Comparison of ENCODE assay signal across 27 mouse cellular contexts in the genomic region with DNA sequence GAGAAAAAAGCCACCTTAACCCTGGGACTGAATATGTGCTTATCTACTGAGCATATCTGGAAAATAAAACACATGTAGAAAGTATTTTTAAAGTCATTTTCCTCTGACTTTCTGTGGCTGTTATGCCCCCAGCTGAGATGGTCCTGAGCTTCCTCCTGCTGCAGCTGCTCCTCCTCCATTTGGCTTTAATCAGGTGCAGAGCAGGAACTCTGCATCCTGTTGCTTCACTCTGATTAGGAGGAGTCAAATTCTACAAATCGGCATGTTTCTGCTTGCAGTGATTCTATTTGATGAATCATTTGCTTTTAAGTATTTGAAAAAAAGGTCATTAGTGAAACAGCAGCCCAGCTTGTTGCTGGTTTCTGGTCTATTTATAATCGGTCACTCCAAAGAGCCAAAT.
A peak's percentile ranks its signal among the peaks of the same experiment; 100 is the strongest.
DNase-seq lines count a peak whose midpoint lies in the region; TF ChIP-seq lines count a peak whose summit lies in the region.
"Had no signal": no experiment of that assay in that cellular context is flagged by ENCODE, and none has a peak within 500 bp of the region (broad histone marks: within the 10 kb centered on the region; RNA-seq: fewer than 3 reads in every experiment).

No protein-coding gene starts in this region.

- H3K4me1 ChIP-seq in heart, adult 2 months (ENCODE audit: control insufficient read depth, insufficient read depth, low read length), result peaks cover 2% of the 10 kb centered on the region; the same call in 1 of the 2 replicates
- no peaks in the 10 kb centered on the region; a peak in 1 of 4 replicates for H3K4me1 ChIP-seq in MEL (ENCODE audit: control insufficient read depth in 1 of 2, insufficient read depth in 2 of 2, low read length in 2 of 2)
- H3K4me1 ChIP-seq: heart, embryonic 10.5 days; heart, embryonic 15.5 days; hindbrain, embryonic 13.5 days; liver, embryonic 15.5 days; midbrain, embryonic 10.5 days; neural tube, embryonic 13.5 days had no signal

- H3K4me2 ChIP-seq in myocyte (ENCODE audit: low read depth), result peak overlapping the region; percentile 20
- H3K4me2 ChIP-seq: heart, embryonic 15.5 days; hindbrain, embryonic 13.5 days; limb, embryonic 12.5 days; liver, embryonic 15.5 days; lung, embryonic 14.5 days; neural tube, embryonic 13.5 days had no signal

- H3K4me3 ChIP-seq in heart, adult 2 months, result no peak overlapping the region
- H3K4me3 ChIP-seq in MEL (ENCODE audit: control insufficient read depth in 1 of 2, insufficient read depth in 1 of 2, low read depth in 2 of 2, low read length in 2 of 2), result no peak overlapping the region
- H3K4me3 ChIP-seq in myocyte, result no peak overlapping the region
- H3K4me3 ChIP-seq: heart, embryonic 10.5 days; heart, embryonic 15.5 days; hindbrain, embryonic 13.5 days; left cerebral cortex, adult 2 months; limb, embryonic 12.5 days; liver, embryonic 15.5 days; midbrain, embryonic 10.5 days; neural tube, embryonic 13.5 days had no signal

- intact Hi-C loops in heart, adult 2 months (cut with DNase I), result no loop called here

- DNase-seq in heart, adult 11 months, result peak; percentile 78
- no peak for DNase-seq in heart, adult 2 months
- DNase-seq in MEL (ENCODE audit: low read depth, low spot score), result peak; percentile 48
- DNase-seq in NIH3T3 (ENCODE audit: low read depth), result peak; percentile 8
- DNase-seq in frontal cortex, adult 2 months (ENCODE audit: extremely low spot score in 1 of 2, low spot score in 1 of 2), result no peak
- no peak for DNase-seq in spleen, postnatal 36 days (ENCODE audit: low spot score in 2 of 2)
- DNase-seq: adrenal gland, postnatal 36 days; B cell, adult 2 months; cerebellum, adult 2 months; cerebellum, postnatal 14 days; gastrocnemius, postnatal 10 days; heart, postnatal 4 days; kidney, adult 8-10 months; kidney, postnatal 14 days; lung, embryonic 14.5 days; lung, postnatal 14 days; right cerebral cortex, postnatal 4 days; thymus, postnatal 4 days had no signal

- H3ac ChIP-seq in myocyte (ENCODE audit: control insufficient read depth, insufficient read length), result no peak overlapping the region

- no peaks in the 10 kb centered on the region for H3K27me3 ChIP-seq in heart, adult 2 months (ENCODE audit: control insufficient read depth, insufficient read depth, low read length)
- H3K27me3 ChIP-seq in MEL (ENCODE audit: control insufficient read depth in 1 of 2, insufficient read depth in 2 of 2, low read length in 2 of 2) (no peaks in the 10 kb centered on the region), myocyte (ENCODE audit: control insufficient read depth, insufficient read depth, insufficient read length) (no peaks in the 10 kb centered on the region)
- H3K27me3 ChIP-seq: heart, embryonic 15.5 days; hindbrain, embryonic 13.5 days; limb, embryonic 12.5 days; liver, embryonic 15.5 days; neural tube, embryonic 13.5 days had no signal

- WGBS in heart, adult 2 months, result 15% methylated on average over 2 of the region's 2 CpGs

- no peaks in the 10 kb centered on the region for H3K36me3 ChIP-seq in heart, adult 2 months (ENCODE audit: control insufficient read depth, insufficient read depth, low read length)
- peaks cover 0 to 5% of the 10 kb centered on the region in 2 experiments; a peak in 1 of 4 replicates for H3K36me3 ChIP-seq in MEL (ENCODE audit: control insufficient read depth in 1 of 2, insufficient read depth in 2 of 2, low read length in 2 of 2)
- no peaks in the 10 kb centered on the region for H3K36me3 ChIP-seq in myocyte (ENCODE audit: control insufficient read depth, insufficient read depth)
- H3K36me3 ChIP-seq: heart, embryonic 10.5 days; heart, embryonic 15.5 days; hindbrain, embryonic 13.5 days; limb, embryonic 12.5 days; liver, embryonic 15.5 days; midbrain, embryonic 10.5 days; neural tube, embryonic 13.5 days had no signal

- no peak for TF ChIP-seq EP300 in heart, adult 2 months (IDR thresholded peaks at IDR 0.05; ENCODE audit: insufficient read depth, low read depth, low read length)
- TF ChIP-seq EP300 in MEL (IDR thresholded peaks at IDR 0.05; ENCODE audit: low read depth in 1 of 2, low read length in 2 of 2), result peak; percentile 55 to 63; a peak in 3 of 4 replicates

- H3K27ac ChIP-seq in heart, adult 2 months, result no peak overlapping the region
- no peak overlapping the region for H3K27ac ChIP-seq in MEL (ENCODE audit: control insufficient read depth, low read depth, low read length)
- H3K27ac ChIP-seq: heart, embryonic 10.5 days; heart, embryonic 15.5 days; hindbrain, embryonic 13.5 days; left cerebral cortex, adult 2 months; limb, embryonic 12.5 days; liver, embryonic 15.5 days; midbrain, embryonic 10.5 days; neural tube, embryonic 13.5 days had no signal

- no peak for TF ChIP-seq CTCF in heart, adult 2 months (IDR thresholded peaks at IDR 0.05)
- TF ChIP-seq CTCF in MEL (IDR thresholded peaks at IDR 0.05 in 2 of 3, conservative IDR thresholded peaks at IDR 0.05 in 1 of 3; ENCODE audit: control insufficient read depth in 1 of 3, insufficient read depth in 1 of 3, low read depth in 2 of 3, low read length in 3 of 3, poor library complexity in 1 of 3, severe bottlenecking in 1 of 3), result no peak

- TF ChIP-seq POLR2A in heart, adult 2 months (IDR thresholded peaks at IDR 0.05; ENCODE audit: insufficient read depth, low read depth, low read length), result no peak
- TF ChIP-seq POLR2A in MEL (IDR thresholded peaks at IDR 0.05; ENCODE audit: control insufficient read depth in 1 of 2, insufficient read depth in 1 of 2, low read depth in 1 of 2, low read length in 2 of 2, poor library complexity in 1 of 2) (no peak), myocyte (IDR thresholded peaks at IDR 0.05; ENCODE audit: insufficient read length, low read depth) (no peak)

- no peaks in the 10 kb centered on the region for H3K79me2 ChIP-seq in heart, adult 2 months (replicated peaks; ENCODE audit: control insufficient read depth, insufficient read depth, low read length)
- H3K79me2 ChIP-seq in MEL (ENCODE audit: control insufficient read depth, insufficient read depth, low read length, poor library complexity) (no peaks in the 10 kb centered on the region), myocyte (ENCODE audit: control insufficient read depth, insufficient read depth) (no peaks in the 10 kb centered on the region)

- no peak overlapping the region for H3K9ac ChIP-seq in heart, adult 2 months (ENCODE audit: low read depth, low read length)
- H3K9ac ChIP-seq in MEL (ENCODE audit: control insufficient read depth, low read depth, low read length, poor library complexity, severe bottlenecking), result no peak overlapping the region
- H3K9ac ChIP-seq: heart, embryonic 15.5 days; hindbrain, embryonic 13.5 days; limb, embryonic 12.5 days; liver, embryonic 15.5 days; lung, embryonic 14.5 days; neural tube, embryonic 13.5 days had no signal

- H3K9me3 ChIP-seq in MEL (replicated peaks; ENCODE audit: insufficient read depth, low read length), result no peaks in the 10 kb centered on the region
- H3K9me3 ChIP-seq: heart, embryonic 10.5 days; heart, embryonic 15.5 days; hindbrain, embryonic 13.5 days; limb, embryonic 12.5 days; liver, embryonic 15.5 days; midbrain, embryonic 10.5 days; neural tube, embryonic 13.5 days had no signal

- no peak for TF ChIP-seq RAD21 in MEL (IDR thresholded peaks at IDR 0.05; ENCODE audit: low read depth, low read length)

TF ChIP-seq in MEL, 35 proteins besides CTCF, POLR2A, EP300 and RAD21:
- TF ChIP-seq RCOR1 (IDR thresholded peaks at IDR 0.05; ENCODE audit: low read depth, low read length), result peak; percentile 94
- TF ChIP-seq MEF2A (IDR thresholded peaks at IDR 0.05; ENCODE audit: extremely low read depth, insufficient replicate concordance, low read depth, low read length, poor library complexity, severe bottlenecking), result no peak
- no peak for TF ChIP-seq TBP (IDR thresholded peaks at IDR 0.05; ENCODE audit: low read depth, low read length)
- peak; percentile 59; the same call in 1 of the 2 replicates for TF ChIP-seq ETS1 (IDR thresholded peaks at IDR 0.05; ENCODE audit: low read depth, low read length)
- peak; percentile 67 for TF ChIP-seq GATA1 (IDR thresholded peaks at IDR 0.05; ENCODE audit: low read depth, low read length)
- TF ChIP-seq TAL1 (IDR thresholded peaks at IDR 0.05; ENCODE audit: low read length), result peak; percentile 75
- peak; percentile 76; the same call in 1 of the 2 replicates for TF ChIP-seq TCF12 (IDR thresholded peaks at IDR 0.05; ENCODE audit: low read depth, low read length)
TF ChIP-seq in MEL: peak in this region for 5.

TF ChIP-seq in myocyte, 11 proteins besides CTCF, POLR2A, EP300 and RAD21:
- TF ChIP-seq POLR2AphosphoS2 (IDR thresholded peaks at IDR 0.05; ENCODE audit: insufficient read length, low read depth), result no peak
- no peak for TF ChIP-seq TCF12 (IDR thresholded peaks at IDR 0.05; ENCODE audit: insufficient read depth, poor library complexity, severe bottlenecking)
- no peak for TF ChIP-seq MYOD1 (IDR thresholded peaks at IDR 0.05; ENCODE audit: control insufficient read depth in 1 of 3, insufficient read length in 2 of 3, low read depth in 2 of 3)
- TF ChIP-seq MYOG (IDR thresholded peaks at IDR 0.05; ENCODE audit: control insufficient read depth in 1 of 3, insufficient read depth in 1 of 3, insufficient read length in 2 of 3, low read depth in 2 of 3), result no peak
- no peak for TF ChIP-seq MAX (IDR thresholded peaks at IDR 0.05; ENCODE audit: low read depth)
- TF ChIP-seq TCF3 (IDR thresholded peaks at IDR 0.05; ENCODE audit: insufficient read length, low read depth), result no peak
- TF ChIP-seq SRF (IDR thresholded peaks at IDR 0.05; ENCODE audit: control insufficient read depth, insufficient read length, low read depth), result no peak
- TF ChIP-seq USF1 (IDR thresholded peaks at IDR 0.05; ENCODE audit: low read depth), result no peak
- TF ChIP-seq E2F4 (IDR thresholded peaks at IDR 0.05; ENCODE audit: insufficient read depth), result no peak
- no peak for TF ChIP-seq CEBPB (IDR thresholded peaks at IDR 0.05; ENCODE audit: insufficient read depth, poor library complexity, severe bottlenecking)
- TF ChIP-seq REST (IDR thresholded peaks at IDR 0.05; ENCODE audit: insufficient read depth, insufficient read length), result no peak
TF ChIP-seq in myocyte: peak in this region for 0.

Comparison
In these comparisons a context has a peak if more than half of its experiments do, and no peak if none do; other contexts are left out.
1. DNase-seq: peak in heart, adult 11 months (single experiment), MEL (single experiment) and NIH3T3 (single experiment); none in heart, adult 2 months (0 of 2), frontal cortex, adult 2 months (0 of 2) and spleen, postnatal 36 days (0 of 2).